Mouse (Mus musculus) frontal cortex, postnatal 10 days (tissue): Measurements from ENCODE around the gene Adarb1.

ENCODE experiments used
- DNase-seq, 2 experiments: peaks; one replicate each; pipeline ENCODE4 v3.0.0; 2022; ENCODE audit warnings: low spot score in 2 of 2, mixed read lengths in 1 of 2

The Adarb1 gene

GRCm38 (mm10) chr10:77435343-77435742, 17.3 kb upstream of the Adarb1 start:
- DNase-seq, result no peak

- peak; percentile 71 to 82 for DNase-seq
These were observed 16.5 kb upstream of the Adarb1 start for GRCm38 (mm10) chr10:77434457-77435151.

- no peak for DNase-seq
These were observed 16.0 kb upstream of the Adarb1 start for GRCm38 (mm10) chr10:77434076-77434456.

- no peak for DNase-seq
These were observed 12.7 kb upstream of the Adarb1 start for GRCm38 (mm10) chr10:77430771-77431170.

- DNase-seq, result no peak
These were observed 11.9 kb upstream of the Adarb1 start for GRCm38 (mm10) chr10:77429921-77430320.

- DNase-seq, result no peak
These were observed 9.5 kb upstream of the Adarb1 start for GRCm38 (mm10) chr10:77427610-77428009.

GRCm38 (mm10) chr10:77420190-77420589, 2.1 kb upstream of the Adarb1 start:
- DNase-seq, result no peak

GRCm38 (mm10) chr10:77417240-77418102, 599 bp downstream of the Adarb1 start:
- DNase-seq, result peak in 1 of 2 experiments; percentile 33

- DNase-seq, result no peak
These were observed 1.3 kb downstream of the Adarb1 start for GRCm38 (mm10) chr10:77416666-77417239.

GRCm38 (mm10) chr10:77415867-77416266, 2.2 kb downstream of the Adarb1 start:
- DNase-seq, result no peak

GRCm38 (mm10) chr10:77413791-77414190, 4.3 kb downstream of the Adarb1 start:
- no peak for DNase-seq

GRCm38 (mm10) chr10:77409154-77409553, 8.9 kb downstream of the Adarb1 start:
- no peak for DNase-seq

- DNase-seq, result no peak
These were observed 9.8 kb downstream of the Adarb1 start for GRCm38 (mm10) chr10:77408241-77408640.

- DNase-seq, result no peak
These were observed 11.6 kb downstream of the Adarb1 start for GRCm38 (mm10) chr10:77406486-77406885.

GRCm38 (mm10) chr10:77402463-77402862, 15.6 kb downstream of the Adarb1 start:
- no peak for DNase-seq

- DNase-seq, result no peak
These were observed 17.0 kb downstream of the Adarb1 start for GRCm38 (mm10) chr10:77401039-77401438.

- DNase-seq, result no peak
These were observed 18.1 kb downstream of the Adarb1 start for GRCm38 (mm10) chr10:77399938-77400337.

GRCm38 (mm10) chr10:77398082-77398481, 20.0 kb downstream of the Adarb1 start:
- no peak for DNase-seq

- no peak for DNase-seq
These were observed 20.9 kb downstream of the Adarb1 start for GRCm38 (mm10) chr10:77397056-77397642.

GRCm38 (mm10) chr10:77396015-77396414, 22.1 kb downstream of the Adarb1 start:
- no peak for DNase-seq

GRCm38 (mm10) chr10:77391072-77391471, 27.0 kb downstream of the Adarb1 start:
- DNase-seq, result no peak

GRCm38 (mm10) chr10:77387558-77387957, 30.5 kb downstream of the Adarb1 start:
- no peak for DNase-seq
